Mouse (Mus musculus): ENCODE results near the gene Mcpt1.
"Not testable (repeated sequence)": the region's sequence is repeated elsewhere in the genome, so short reads cannot be mapped to it uniquely, and the experiment has no call there.

Gene Mcpt1
- long read RNA-seq, experiment 1, result 0 reads
- long read RNA-seq, experiment 2, result 0 reads

GRCm38 (mm10) chr14:56017671-56018070 lies at the start of gene Mcpt1:
Mcpt1 (plus strand) TSS chr14:56017971.
- intact Hi-C loops (cut with DNase I), result loop anchor here (2.0 kb wide), 1 partner anchor 43 kb away; no protein-coding TSS in a partner anchor

GRCm38 (mm10) chr14:55987464-55987863 lies 30.3 kb upstream of the Mcpt1 start:
- intact Hi-C loops (cut with DNase I), result not testable (repeated sequence)

GRCm38 (mm10) chr14:56013147-56013546 lies 4.6 kb upstream of the Mcpt1 start:
- intact Hi-C loops (cut with DNase I), result no loop called here

GRCm38 (mm10) chr14:56013924-56014323 lies 3.8 kb upstream of the Mcpt1 start:
- intact Hi-C loops (cut with DNase I), result no loop called here

- intact Hi-C loops (cut with DNase I), result loop anchor here (2.0 kb wide), 1 partner anchor 41 kb away; no protein-coding TSS in a partner anchor
These were observed 1.7 kb downstream of the Mcpt1 start for GRCm38 (mm10) chr14:56019446-56019845.

GRCm38 (mm10) chr14:56021305-56021704 lies 3.5 kb downstream of the Mcpt1 start:
- intact Hi-C loops (cut with DNase I), result not testable (repeated sequence)

GRCm38 (mm10) chr14:56030395-56030794 lies 12.6 kb downstream of the Mcpt1 start, which contains the start of gene Mcpt9:
Mcpt9 (minus strand) TSS chr14:56030495.
- intact Hi-C loops (cut with DNase I), result not testable (repeated sequence)

- intact Hi-C loops (cut with DNase I), result no loop called here
These were observed 16.7 kb downstream of the Mcpt1 start for GRCm38 (mm10) chr14:56034433-56034832.

- intact Hi-C loops (cut with DNase I), result not testable (repeated sequence)
These were observed 24.0 kb downstream of the Mcpt1 start, which contains the start of gene Mcpt2 for GRCm38 (mm10) chr14:56041792-56042191. Mcpt2 (plus strand) TSS chr14:56042041.

- intact Hi-C loops (cut with DNase I), result no loop called here
These were observed 37.6 kb downstream of the Mcpt1 start for GRCm38 (mm10) chr14:56055408-56055807.

- intact Hi-C loops (cut with DNase I), result no loop called here
These were observed 40.0 kb downstream of the Mcpt1 start for GRCm38 (mm10) chr14:56057722-56058121.

GRCm38 (mm10) chr14:56062213-56062612 lies 44.4 kb downstream of the Mcpt1 start, which contains the start of gene Mcpt4:
Mcpt4 (minus strand) TSS chr14:56062313.
- intact Hi-C loops (cut with DNase I), result not testable (repeated sequence)
